Mouse (Mus musculus): Measurements from ENCODE around the gene Stag1. TPM values are rescaled to one million over a fixed set of nuclear protein-coding genes. Genes with fewer than 3 reads are reported as not detected.
"Not testable (repeated sequence)": the region's sequence is repeated elsewhere in the genome, so short reads cannot be mapped to it uniquely, and the experiment has no call there.

Gene Stag1
- total RNA-seq, 2 experiments from 2014 or later, result 65.0 to 66.2 TPM

DNA sequence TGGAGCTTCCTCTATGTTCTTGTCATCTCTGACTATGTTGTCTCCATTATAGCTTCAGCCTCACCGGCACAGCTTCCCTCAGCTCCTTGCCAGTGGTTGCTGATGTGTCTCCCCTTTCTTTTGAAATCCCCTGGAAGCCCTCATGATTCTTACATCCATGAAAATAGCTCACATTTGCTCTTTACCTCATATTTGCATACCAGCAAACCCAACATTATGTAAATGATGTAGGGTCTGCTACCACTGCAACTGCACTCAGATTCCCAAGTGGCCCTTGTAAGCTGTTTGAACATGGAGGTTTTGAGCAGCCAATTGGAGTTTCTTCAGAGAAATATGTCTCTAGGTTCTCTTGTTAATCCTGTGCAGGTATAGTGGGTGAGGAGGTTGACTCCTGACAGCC lies 110.0 kb downstream of the Stag1 start:
- TF ChIP-seq CTCF (IDR thresholded peaks at IDR 0.05), result no peak
- intact Hi-C loops (cut with DNase I), result no loop called here
- Histone ChIP-seq H3K4me3 (no peak overlapping the region), H3K27ac (no peak overlapping the region)
- no peak for DNase-seq (ENCODE audit: extremely low spot score in 1 of 2, low spot score in 2 of 2)

DNA sequence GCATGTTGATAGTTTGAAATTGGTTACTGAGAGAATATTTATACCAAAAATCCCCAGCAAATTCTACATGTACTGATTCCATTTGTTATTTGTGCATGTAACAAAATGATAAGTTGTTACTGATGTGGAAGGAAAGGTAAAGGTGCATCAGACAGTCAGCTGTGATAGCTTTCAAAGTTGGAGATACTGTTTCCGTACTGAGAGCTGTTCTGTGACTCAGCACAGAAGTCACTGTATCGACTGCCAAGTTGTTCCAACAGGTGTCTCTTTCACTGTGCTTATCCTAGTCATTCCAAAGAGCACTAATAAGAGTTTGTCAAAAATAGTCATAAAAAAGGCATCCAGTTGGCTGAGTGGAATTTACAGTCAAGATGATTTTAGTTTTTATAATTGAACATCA lies 114.1 kb downstream of the Stag1 start:
- no peak for DNase-seq (ENCODE audit: extremely low spot score in 1 of 2, low spot score in 2 of 2)
- Histone ChIP-seq H3K4me3 (no peak overlapping the region), H3K27ac (no peak overlapping the region)
- intact Hi-C loops (cut with DNase I), result no loop called here
- no peak for TF ChIP-seq CTCF (IDR thresholded peaks at IDR 0.05)

DNA sequence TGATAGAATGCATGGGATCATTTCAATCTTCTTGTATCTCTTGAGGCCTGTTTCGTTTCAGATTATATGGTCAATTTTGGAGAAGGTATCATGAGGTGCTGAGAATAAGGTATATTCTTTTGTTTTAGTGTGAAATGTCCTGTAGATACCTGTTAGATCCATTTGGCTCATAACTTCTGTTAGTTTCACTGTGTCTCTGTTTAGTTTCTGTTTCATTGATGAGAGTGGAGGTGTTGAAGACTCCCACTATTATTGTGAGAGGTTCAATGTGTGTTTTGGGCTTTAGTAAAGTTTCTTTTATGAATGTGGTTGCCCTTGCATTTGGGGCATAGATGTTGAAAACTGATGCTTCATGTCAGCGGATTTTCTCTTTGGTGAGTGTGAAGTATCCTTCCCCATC lies 127.2 kb downstream of the Stag1 start:
- H3K4me3 ChIP-seq; intact Hi-C loops (cut with DNase I); H3K27ac ChIP-seq; DNase-seq (ENCODE audit: extremely low spot score in 1 of 2, low spot score in 2 of 2): not testable (repeated sequence)

DNA sequence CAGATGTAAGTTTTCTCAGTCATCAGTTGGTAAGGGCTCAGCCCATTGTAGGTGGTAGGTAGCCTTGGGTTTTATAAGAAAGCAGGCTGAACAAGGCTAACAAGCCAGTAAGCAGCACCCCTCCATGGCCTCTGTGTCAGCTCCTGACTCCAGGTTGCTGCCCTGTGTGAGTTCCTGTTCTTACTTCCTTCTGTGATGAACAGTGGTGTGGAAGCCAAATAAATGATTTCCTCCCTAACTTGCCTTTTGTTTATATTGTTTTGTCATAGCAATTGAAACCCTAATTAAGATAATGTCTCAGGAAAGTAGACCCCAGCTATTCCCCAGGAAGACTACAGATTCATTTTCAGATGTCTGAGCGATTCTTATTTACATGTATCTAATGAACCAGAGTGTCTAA lies 134.2 kb downstream of the Stag1 start:
- Histone ChIP-seq H3K4me3 (no peak overlapping the region), H3K27ac (no peak overlapping the region)
- intact Hi-C loops (cut with DNase I), result no loop called here
- no peak for DNase-seq (ENCODE audit: extremely low spot score in 1 of 2, low spot score in 2 of 2)
- TF ChIP-seq CTCF (IDR thresholded peaks at IDR 0.05), result no peak

DNA sequence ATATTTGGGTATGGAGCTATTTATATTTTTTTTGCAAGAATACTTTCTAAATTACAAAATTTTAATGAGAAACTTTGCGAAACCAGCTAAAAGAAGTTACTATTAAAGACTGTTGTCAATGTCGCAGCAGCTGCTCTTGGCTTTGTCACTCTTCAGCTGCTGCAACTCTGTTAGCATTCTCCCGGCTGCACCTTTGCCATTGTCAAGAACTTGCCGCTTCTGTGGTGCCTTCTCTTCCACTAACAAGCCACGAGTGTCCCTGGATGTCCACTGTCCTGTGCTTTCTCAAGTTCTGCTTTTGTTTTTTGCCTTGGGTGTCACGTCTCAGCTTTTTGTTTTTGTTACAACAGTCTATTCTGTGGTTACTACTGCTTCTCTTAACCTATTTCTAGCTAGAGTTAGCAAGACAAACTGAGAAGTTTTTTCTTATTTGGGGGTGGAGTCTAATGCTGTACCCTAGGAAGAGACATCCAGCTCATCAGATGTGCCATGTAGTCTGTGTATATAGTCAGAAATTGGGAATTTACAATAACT lies 136.4 kb downstream of the Stag1 start:
- no peak for DNase-seq (ENCODE audit: extremely low spot score in 1 of 2, low spot score in 2 of 2)
- H3K4me3 ChIP-seq, result no peak overlapping the region
- intact Hi-C loops (cut with DNase I), result no loop called here
- no peak overlapping the region for H3K27ac ChIP-seq
- TF ChIP-seq CTCF (IDR thresholded peaks at IDR 0.05), result no peak

DNA sequence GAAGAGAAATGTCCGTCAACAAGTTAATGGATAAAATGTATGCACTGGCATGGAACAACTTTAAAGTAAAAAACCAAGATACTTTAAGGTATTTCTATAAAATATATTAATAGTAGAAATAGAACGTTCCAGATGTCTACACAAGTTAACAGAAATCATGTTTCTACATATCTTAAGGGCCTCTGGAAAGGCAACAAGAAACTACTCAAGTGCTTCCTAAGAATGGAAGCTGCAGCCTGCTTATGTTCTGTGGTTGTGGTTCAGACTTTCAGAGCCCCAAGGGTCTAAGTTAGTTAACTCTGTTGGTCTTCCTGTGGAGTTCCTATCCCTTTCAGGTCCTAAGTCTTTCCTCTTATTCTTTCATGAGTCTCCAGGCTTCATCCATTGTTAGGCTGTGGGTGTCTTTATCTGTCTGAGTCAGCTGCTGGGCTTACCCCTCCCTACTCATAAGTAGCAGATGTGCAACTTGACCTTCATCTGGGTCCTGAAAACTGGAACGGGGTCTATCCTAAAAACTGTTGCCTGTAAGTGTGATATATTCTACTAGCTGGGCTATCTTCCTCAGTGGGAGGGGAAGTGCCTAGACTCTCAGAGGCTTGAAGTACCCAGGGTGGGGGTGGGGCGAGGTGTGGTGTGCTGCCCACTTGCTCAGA lies 138.5 kb downstream of the Stag1 start:
- intact Hi-C loops (cut with DNase I), result no loop called here
- no peak for TF ChIP-seq CTCF (IDR thresholded peaks at IDR 0.05)
- no peak overlapping the region for H3K4me3 ChIP-seq
- no peak for DNase-seq (ENCODE audit: extremely low spot score in 1 of 2, low spot score in 2 of 2)
- H3K27ac ChIP-seq, result no peak overlapping the region

DNA sequence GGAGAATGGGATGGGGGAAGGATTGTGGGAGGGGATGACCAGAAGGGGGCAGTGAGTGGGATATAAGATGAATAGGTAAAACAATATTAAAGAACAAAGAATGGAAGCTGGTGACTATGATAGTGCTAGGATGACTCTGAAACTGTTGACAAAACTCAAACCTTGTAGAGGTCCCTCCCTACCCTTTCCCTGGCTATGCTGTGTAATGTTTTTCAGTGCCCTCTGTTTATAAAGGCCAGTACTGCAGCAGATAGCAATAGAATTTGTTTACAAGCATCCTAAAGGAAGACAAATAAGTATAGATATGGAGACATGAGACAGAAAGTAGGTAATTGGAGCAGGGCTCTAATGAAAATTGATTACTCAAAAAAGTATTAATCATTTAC lies 139.0 kb downstream of the Stag1 start:
- intact Hi-C loops (cut with DNase I), result no loop called here
- no peak overlapping the region for H3K4me3 ChIP-seq
- H3K27ac ChIP-seq, result no peak overlapping the region
- no peak; the same call in 1 of the 2 replicates for TF ChIP-seq CTCF (IDR thresholded peaks at IDR 0.05)
- DNase-seq (ENCODE audit: extremely low spot score in 1 of 2, low spot score in 2 of 2), result no peak

DNA sequence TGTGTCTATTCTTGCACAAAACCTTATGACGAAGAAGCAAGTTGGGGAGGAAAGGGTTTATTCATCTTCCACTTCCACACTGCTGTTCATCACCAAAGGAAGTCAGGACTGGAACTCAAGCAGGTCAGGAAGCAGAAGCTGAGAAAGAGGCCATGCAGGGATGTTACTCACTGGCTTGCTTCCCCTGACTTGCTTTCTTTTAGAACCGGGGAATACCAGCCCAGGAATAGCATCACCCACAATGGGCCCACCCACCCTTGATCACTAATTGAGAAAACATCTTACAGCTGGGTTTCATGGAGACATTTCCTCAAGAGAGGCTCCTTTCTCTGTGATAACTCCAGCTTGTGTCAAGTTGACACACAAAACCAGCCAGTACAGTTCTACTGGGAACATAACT lies 179.6 kb downstream of the Stag1 start:
- H3K4me3 ChIP-seq; DNase-seq (ENCODE audit: extremely low spot score in 1 of 2, low spot score in 2 of 2); H3K27ac ChIP-seq; intact Hi-C loops (cut with DNase I): not testable (repeated sequence)

DNA sequence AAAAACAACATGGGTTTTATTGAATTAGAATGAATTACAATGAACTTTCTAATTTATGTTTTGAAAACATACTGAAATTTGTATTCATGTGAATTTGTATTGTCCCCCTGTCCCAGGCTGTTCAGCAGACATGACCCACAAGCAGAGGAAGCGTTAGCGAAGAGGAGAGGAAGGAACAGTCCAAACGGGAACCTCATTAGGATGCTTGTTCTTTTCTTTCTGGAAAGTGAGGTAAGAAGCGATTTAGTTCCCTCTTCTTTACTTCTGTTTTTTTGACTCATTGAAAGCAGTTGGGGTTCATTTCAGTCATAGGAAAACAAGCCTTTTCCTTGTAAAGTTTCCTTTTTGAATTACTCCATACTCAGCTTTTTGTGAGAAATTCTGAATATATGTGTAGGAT lies 268.4 kb downstream of the Stag1 start:
- H3K27ac ChIP-seq, result no peak overlapping the region
- no peak overlapping the region for H3K4me3 ChIP-seq
- DNase-seq (ENCODE audit: extremely low spot score in 1 of 2, low spot score in 2 of 2), result no peak
- intact Hi-C loops (cut with DNase I), result no loop called here
- no peak for TF ChIP-seq CTCF (IDR thresholded peaks at IDR 0.05)

DNA sequence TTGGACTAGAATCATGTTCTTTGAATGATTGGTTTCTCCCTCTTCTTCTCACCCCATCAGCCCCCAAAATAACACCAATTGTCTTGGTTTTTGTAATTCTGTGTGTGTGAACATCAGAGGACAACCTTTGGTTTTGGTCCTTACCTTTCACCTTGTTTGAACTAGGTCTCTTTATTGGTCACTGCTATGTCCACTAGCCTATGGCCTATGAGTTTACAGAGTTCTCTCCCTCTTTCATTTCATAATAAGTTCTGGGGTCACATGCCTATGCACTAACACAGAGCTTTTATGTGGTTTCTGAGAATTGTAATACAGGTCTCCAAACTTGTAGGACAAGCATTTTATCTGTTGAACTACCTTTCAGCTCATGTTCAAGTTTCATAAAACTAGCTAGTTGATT lies 272.0 kb downstream of the Stag1 start:
- Histone ChIP-seq H3K4me3 (no peak overlapping the region), H3K27ac (no peak overlapping the region)
- intact Hi-C loops (cut with DNase I), result no loop called here
- TF ChIP-seq CTCF (IDR thresholded peaks at IDR 0.05), result no peak
- DNase-seq (ENCODE audit: extremely low spot score in 1 of 2, low spot score in 2 of 2), result no peak

DNA sequence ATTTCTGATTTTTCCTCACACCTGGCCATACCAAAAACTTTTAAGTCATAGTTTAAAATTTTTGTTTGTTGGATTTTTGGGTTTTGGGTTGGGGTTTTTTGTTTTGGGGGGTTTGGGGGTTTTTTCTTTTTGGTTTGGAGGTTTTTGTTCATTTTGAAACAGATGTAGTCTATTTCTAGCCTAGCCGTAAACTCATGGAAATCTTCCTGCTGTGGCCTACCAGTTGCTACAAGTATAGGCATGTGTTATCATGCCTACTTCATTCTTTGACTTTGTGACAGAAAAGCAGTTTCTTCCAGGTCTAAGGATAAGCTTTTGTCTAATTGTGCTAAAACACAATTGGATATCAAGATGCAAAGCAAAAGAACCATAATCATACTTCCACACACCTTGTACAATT lies 298.5 kb downstream of the Stag1 start:
- intact Hi-C loops (cut with DNase I), result no loop called here
- DNase-seq (ENCODE audit: extremely low spot score in 1 of 2, low spot score in 2 of 2), result no peak
- H3K4me3 ChIP-seq, result no peak overlapping the region
- H3K27ac ChIP-seq, result no peak overlapping the region
- TF ChIP-seq CTCF (IDR thresholded peaks at IDR 0.05), result no peak

DNA sequence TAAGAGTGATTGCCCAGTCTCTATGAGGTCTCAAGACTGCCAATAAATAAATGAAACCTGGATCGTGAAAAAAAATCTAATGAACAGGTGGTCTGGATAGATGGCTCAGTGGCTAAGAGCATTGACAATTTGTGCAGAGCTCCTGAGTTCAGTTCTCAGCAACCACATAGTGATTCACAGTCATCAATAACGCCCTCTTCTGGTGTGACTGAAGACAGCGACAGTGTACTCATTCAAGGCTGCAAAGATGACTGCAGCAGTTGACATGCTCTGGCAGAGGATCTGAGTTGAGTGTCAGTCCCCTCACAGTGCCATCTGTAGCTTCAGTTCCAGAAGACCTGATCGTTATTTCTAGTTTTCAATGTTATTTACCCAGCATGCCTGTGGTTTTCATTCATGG lies 300.4 kb downstream of the Stag1 start:
- TF ChIP-seq CTCF (IDR thresholded peaks at IDR 0.05), result no peak; the same call in 1 of the 2 replicates
- DNase-seq (ENCODE audit: extremely low spot score in 1 of 2, low spot score in 2 of 2), result no peak
- intact Hi-C loops (cut with DNase I), result no loop called here
- no peak overlapping the region for H3K4me3 ChIP-seq
- no peak overlapping the region for H3K27ac ChIP-seq

DNA sequence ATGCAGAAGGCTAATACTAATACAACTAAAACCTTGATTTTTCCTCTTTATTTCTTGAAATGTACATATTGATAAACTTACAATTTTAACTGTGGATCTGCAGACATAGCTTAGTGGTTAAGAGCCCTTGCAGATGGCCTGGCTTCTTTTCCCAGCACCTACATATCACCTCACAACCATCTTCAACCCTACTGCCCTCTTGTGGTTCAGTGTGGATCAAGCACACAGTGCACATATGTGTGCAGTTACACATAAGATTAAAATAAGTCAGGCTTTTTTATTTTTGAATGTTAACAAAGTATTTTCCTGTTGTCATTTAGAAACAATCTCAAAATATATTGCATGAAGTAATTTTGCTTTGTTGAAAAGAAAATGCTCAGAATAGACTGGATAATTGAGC lies 312.8 kb downstream of the Stag1 start:
- TF ChIP-seq CTCF (IDR thresholded peaks at IDR 0.05), result peak; percentile 40
- H3K27ac ChIP-seq, result no peak overlapping the region
- intact Hi-C loops (cut with DNase I), result loop anchor here (10.0 kb wide), 1 partner anchor 366 kb away; the partner anchor contains the start of gene Nck1
- DNase-seq (ENCODE audit: extremely low spot score in 1 of 2, low spot score in 2 of 2), result no peak
- H3K4me3 ChIP-seq, result no peak overlapping the region
